ENCODE assay signal across 11 mouse cellular contexts in the genomic region with DNA sequence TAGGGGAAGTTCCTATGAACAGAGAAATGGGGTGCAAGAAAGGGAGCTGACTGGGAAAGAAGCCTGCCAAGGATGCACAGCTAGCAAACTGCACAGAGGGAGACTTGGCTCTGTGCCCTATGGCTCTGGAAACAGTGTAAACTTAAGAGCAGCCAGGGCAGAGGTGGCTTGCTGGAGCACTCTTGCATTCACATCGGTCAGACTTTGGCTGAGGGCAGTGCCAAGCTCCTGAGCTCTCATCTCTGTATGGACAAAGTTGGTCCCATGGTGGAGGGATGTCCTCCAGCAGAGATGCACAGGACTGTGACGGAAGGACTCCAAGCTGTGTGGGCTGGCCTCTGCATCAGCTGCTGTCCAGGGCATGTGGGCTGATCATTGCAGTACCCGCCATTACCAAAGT. TPM values are rescaled to one million over a fixed set of nuclear protein-coding genes. Genes with fewer than 3 reads are reported as not detected.
DNase-seq lines count a peak whose midpoint lies in the region; ATAC-seq lines count a peak whose summit lies in the region.
"Had no signal": no experiment of that assay in that cellular context is flagged by ENCODE, and none has a peak within 500 bp of the region (broad histone marks: within the 10 kb centered on the region; RNA-seq: fewer than 3 reads in every experiment).

No protein-coding gene starts in this region.

- no peaks in the 10 kb centered on the region for H3K27me3 ChIP-seq in hindbrain, embryonic 16.5 days (replicated peaks; ENCODE audit: control insufficient read depth, insufficient read depth, low read length)
- no peaks in the 10 kb centered on the region for H3K27me3 ChIP-seq in hindbrain, embryonic 11.5 days (ENCODE audit: control insufficient read depth, insufficient read depth, low read length)
- H3K27me3 ChIP-seq: embryonic facial prominence, embryonic 12.5 days; liver, embryonic 15.5 days had no signal

- intact Hi-C loops in heart, postnatal 36 days (cut with DNase I) = no loop called here

- no peak for DNase-seq in hindbrain, embryonic 11.5 days (ENCODE audit: low spot score)
- peak; percentile 21 for DNase-seq in adrenal gland, adult 8-10 months
- peak; percentile 23 to 43 for DNase-seq in heart, postnatal 36 days
- DNase-seq in lung, postnatal 14 days = peak; percentile 76
- DNase-seq in yolk sac, embryonic 10.5 days (ENCODE audit: low spot score) = no peak
- DNase-seq in layer of hippocampus, postnatal 14 days (ENCODE audit: low spot score in 2 of 2) = no peak
- no peak for DNase-seq in gastrocnemius, adult 18-20 months (ENCODE audit: low spot score)

- no peaks in the 10 kb centered on the region for H3K9me3 ChIP-seq in hindbrain, embryonic 16.5 days (ENCODE audit: control insufficient read depth, low read length)
- no peaks in the 10 kb centered on the region for H3K9me3 ChIP-seq in hindbrain, embryonic 11.5 days (ENCODE audit: control insufficient read depth, low read length)
- H3K9me3 ChIP-seq: embryonic facial prominence, embryonic 12.5 days; liver, embryonic 15.5 days had no signal

- no peak overlapping the region for H3K4me3 ChIP-seq in hindbrain, embryonic 16.5 days (ENCODE audit: low read length)
- no peak overlapping the region for H3K4me3 ChIP-seq in hindbrain, embryonic 11.5 days (ENCODE audit: low read depth, low read length)
- H3K4me3 ChIP-seq: embryonic facial prominence, embryonic 12.5 days; liver, embryonic 15.5 days had no signal

- WGBS in hindbrain, embryonic 16.5 days = 56% methylated on average over 3 of the region's 3 CpGs
- 84% methylated on average over 3 of the region's 3 CpGs for WGBS in hindbrain, embryonic 11.5 days

- no peaks in the 10 kb centered on the region for H3K36me3 ChIP-seq in hindbrain, embryonic 16.5 days (ENCODE audit: control insufficient read depth, insufficient read depth, low read length)
- no peaks in the 10 kb centered on the region for H3K36me3 ChIP-seq in hindbrain, embryonic 11.5 days (ENCODE audit: control insufficient read depth, insufficient read depth, low read length)
- H3K36me3 ChIP-seq: embryonic facial prominence, embryonic 12.5 days; G1E; liver, embryonic 15.5 days had no signal

- no peak overlapping the region for H3K4me2 ChIP-seq in hindbrain, embryonic 16.5 days (ENCODE audit: low read length)
- no peak overlapping the region for H3K4me2 ChIP-seq in hindbrain, embryonic 11.5 days (replicated peaks; ENCODE audit: low read depth, low read length)
- H3K4me2 ChIP-seq: embryonic facial prominence, embryonic 12.5 days; liver, embryonic 15.5 days had no signal

- H3K4me1 ChIP-seq in hindbrain, embryonic 16.5 days (ENCODE audit: control insufficient read depth, insufficient read depth, low read depth, low read length) = peaks cover 3% of the 10 kb centered on the region; the same call in 1 of the 2 replicates
- no peaks in the 10 kb centered on the region for H3K4me1 ChIP-seq in hindbrain, embryonic 11.5 days (replicated peaks; ENCODE audit: control insufficient read depth, insufficient read depth, low read length)

- H3K9ac ChIP-seq in hindbrain, embryonic 16.5 days (ENCODE audit: low read depth, low read length) = no peak overlapping the region
- H3K9ac ChIP-seq in hindbrain, embryonic 11.5 days (ENCODE audit: low read depth, low read length) = no peak overlapping the region
- H3K9ac ChIP-seq: embryonic facial prominence, embryonic 12.5 days; liver, embryonic 15.5 days had no signal

- no peak overlapping the region for H3K27ac ChIP-seq in hindbrain, embryonic 16.5 days (ENCODE audit: low read depth, low read length)
- H3K27ac ChIP-seq in hindbrain, embryonic 11.5 days (ENCODE audit: low read depth, low read length) = no peak overlapping the region
- H3K27ac ChIP-seq: embryonic facial prominence, embryonic 12.5 days; liver, embryonic 15.5 days had no signal

- peak; percentile 69; the same call in 1 of the 2 replicates for ATAC-seq in hindbrain, embryonic 16.5 days
- ATAC-seq in hindbrain, embryonic 11.5 days (ENCODE audit: low FRiP score) = no peak

RNA-seq across cellular contexts. Expression of a gene that starts 8.5 kb away (rescaled TPM):
- polyA plus RNA-seq in hindbrain, embryonic 16.5 days (2015; fragmentation: Nextera tagmentation; extraction: Ambion mirVana) = 14.6 and 15.3 TPM in 2 replicates
- 19.1 and 19.6 TPM in 2 replicates for polyA plus RNA-seq in hindbrain, embryonic 11.5 days (2014; fragmentation: Nextera tagmentation; extraction: Ambion mirVana)
- total RNA-seq in adrenal gland, adult 8-10 months (2022) = 10 to 100 TPM; 24.0 to 37.4 (median 31.6) TPM
- total RNA-seq in heart, postnatal 36 days (2021) = 10 to 100 TPM; 20.6 to 27.9 TPM
- 10 to 100 TPM; 29.7 to 34.3 TPM for total RNA-seq in layer of hippocampus, postnatal 14 days (2021)
- total RNA-seq in gastrocnemius, adult 18-20 months (2021) = 1 to 10 TPM; 7.1 to 9.1 TPM
- polyA plus RNA-seq: G1E had no signal

Comparison
In these comparisons a context has a peak if more than half of its experiments do, and no peak if none do; other contexts are left out.
1. DNase-seq: peak in adrenal gland, adult 8-10 months (single experiment), heart, postnatal 36 days (2 of 2) and lung, postnatal 14 days (single experiment); none in hindbrain, embryonic 11.5 days (single experiment), yolk sac, embryonic 10.5 days (single experiment), layer of hippocampus, postnatal 14 days (0 of 2) and gastrocnemius, adult 18-20 months (single experiment).